Mouse (Mus musculus): Measurements from ENCODE around the gene Calm2. TPM values are rescaled to one million over a fixed set of nuclear protein-coding genes. Genes with fewer than 3 reads are reported as not detected.
A peak's percentile ranks its signal among the peaks of the same experiment; 100 is the strongest.

Calm2 gene
- total RNA-seq (2012; rRNA removed) (203 and 255 TPM in 2 replicates), total RNA-seq (2014; rRNA removed) (546 and 623 TPM in 2 replicates), polyA plus RNA-seq (2012; ENCODE audit: insufficient read length, low read depth) (604 and 634 TPM in 2 replicates)

DNA sequence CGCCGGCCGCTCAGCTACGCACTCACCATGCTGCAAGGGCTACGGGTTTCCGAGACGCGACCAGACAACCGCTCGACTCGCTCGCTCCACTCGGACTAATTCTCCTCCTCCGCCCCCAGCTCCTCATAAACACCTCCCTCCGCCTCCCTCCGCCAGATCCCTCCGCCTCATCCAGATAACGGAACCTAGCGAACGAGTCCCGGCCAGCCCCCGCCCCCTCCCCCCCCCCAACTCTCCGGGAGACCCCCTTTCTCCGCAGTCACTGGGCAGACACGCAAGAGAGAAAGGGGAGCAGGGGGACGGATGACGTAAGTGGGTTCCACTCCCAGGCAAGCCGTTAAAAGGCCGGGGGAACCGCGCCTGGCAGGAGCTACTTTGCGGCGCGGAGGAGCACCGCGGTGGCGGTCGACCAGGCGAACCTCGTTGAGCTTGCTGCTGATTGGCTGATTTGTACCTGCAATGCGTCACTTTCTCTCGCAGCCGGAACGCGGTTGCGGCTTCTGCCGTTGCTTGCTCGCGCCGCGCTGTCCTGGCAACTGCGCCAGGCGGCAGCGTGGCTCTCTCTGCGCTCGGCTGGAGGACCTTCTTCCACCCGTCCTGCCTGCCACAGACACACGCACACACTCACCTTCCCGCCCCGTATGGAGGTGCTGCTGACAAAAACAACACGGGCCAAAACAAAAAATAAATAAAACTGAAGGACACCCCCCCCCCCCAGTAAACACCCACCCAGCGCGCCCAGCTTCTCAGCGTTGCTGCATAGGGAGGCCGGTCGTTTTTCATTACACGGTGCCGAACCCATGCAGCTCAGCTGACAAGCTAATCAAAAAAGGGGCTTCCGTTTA is at the start of gene Calm2:
Calm2 (minus strand) TSS at position 169 of the 845 bp plus-strand sequence.
- dilution Hi-C loops (cut with MboI; ENCODE audit: extremely low pct_ligation_motif_present, extremely low pct_unique_long_range_greater_than_20kb, low sequenced_read_pairs) (no loop called here), in situ Hi-C loops (cut with MboI; ENCODE audit: low pct_ligation_motif_present, low pct_unique_long_range_greater_than_20kb, low sequenced_read_pairs) (no loop called here)
- H3K79me2 ChIP-seq (replicated peaks; ENCODE audit: control insufficient read depth, extremely low read depth, insufficient read depth, poor library complexity, severe bottlenecking): peaks cover 41% of the 10 kb centered on the region
- peak; percentile 94 for DNase-seq (ENCODE audit: extremely low read depth)
- peaks cover 3% of the 10 kb centered on the region for H3K9me3 ChIP-seq (replicated peaks; ENCODE audit: low read length)
- peak within 1 kb of the TSS; percentile 71 to 85 (median 85) for H3K4me3 ChIP-seq (replicated peaks in 1 of 3; ENCODE audit: low read depth in 2 of 3, low read length in 2 of 3, poor library complexity in 1 of 3)
- peak within 1 kb of the TSS; percentile 87 for H3K27ac ChIP-seq (ENCODE audit: insufficient read depth, low read depth)
- no peaks in the 10 kb centered on the region for H3K27me3 ChIP-seq (replicated peaks)
- TF ChIP-seq MEF2A (IDR thresholded peaks at IDR 0.05; ENCODE audit: borderline replicate concordance, low read depth, low read length) (peak; percentile 66), UBTF (IDR thresholded peaks at IDR 0.05; ENCODE audit: low read depth, low read length) (peak; percentile 28; the same call in 1 of the 2 replicates), RAD21 (IDR thresholded peaks at IDR 0.05; ENCODE audit: low read depth, low read length) (peak; percentile 27), POLR2AphosphoS2 (IDR thresholded peaks at IDR 0.05; ENCODE audit: low read depth, low read length) (peak; percentile 93; the same call in 1 of the 2 replicates), NRF1 (IDR thresholded peaks at IDR 0.05; ENCODE audit: low read depth, low read length) (0 out of 2 replicates have a peak, but pooled peaks have one; percentile 50), GABPA (IDR thresholded peaks at IDR 0.05; ENCODE audit: insufficient replicate concordance, low read depth, low read length) (no peak), RCOR1 (conservative IDR thresholded peaks at IDR 0.05; ENCODE audit: low read depth, low read length) (no peak), ELF1 (IDR thresholded peaks at IDR 0.05; ENCODE audit: low read depth, low read length) (peak; percentile 58; the same call in 1 of the 2 replicates), CHD2 (IDR thresholded peaks at IDR 0.05; ENCODE audit: low read length) (peak; percentile 83; the same call in 1 of the 2 replicates), CTCF (conservative IDR thresholded peaks at IDR 0.05 in 1 of 2, IDR thresholded peaks at IDR 0.05 in 1 of 2; ENCODE audit: low read depth in 2 of 2, low read length in 2 of 2) (peak in 1 of 2 experiments; percentile 32; a peak in 2 of 4 replicates), EP300 (IDR thresholded peaks at IDR 0.05; ENCODE audit: low read length) (no peak), CHD1 (IDR thresholded peaks at IDR 0.05; ENCODE audit: low read depth, low read length) (no peak), POLR2A (IDR thresholded peaks at IDR 0.05; ENCODE audit: low read depth, low read length) (peak; percentile 98), SMC3 (IDR thresholded peaks at IDR 0.05; ENCODE audit: low read depth, low read length) (peak; percentile 53), TCF12 (IDR thresholded peaks at IDR 0.05; ENCODE audit: low read depth, low read length) (peak; percentile 92), IRF4 (IDR thresholded peaks at IDR 0.05; ENCODE audit: low read depth, low read length) (peak; percentile 39; the same call in 1 of the 2 replicates), KAT2A (IDR thresholded peaks at IDR 0.05; ENCODE audit: insufficient replicate concordance, low read length) (peak; percentile 92), E2F4 (IDR thresholded peaks at IDR 0.05; ENCODE audit: insufficient replicate concordance, low read depth, low read length) (no peak), HCFC1 (IDR thresholded peaks at IDR 0.05; ENCODE audit: low read depth, low read length) (peak; percentile 12), NELFE (IDR thresholded peaks at IDR 0.05; ENCODE audit: low read depth, low read length) (peak; percentile 99), MXI1 (IDR thresholded peaks at IDR 0.05; ENCODE audit: low read depth, low read length) (peak; percentile 89), ETS1 (conservative IDR thresholded peaks at IDR 0.05; ENCODE audit: low read depth, low read length) (no peak), SIN3A (IDR thresholded peaks at IDR 0.05; ENCODE audit: low read length) (peak; percentile 10; the same call in 1 of the 2 replicates), ZNF384 (IDR thresholded peaks at IDR 0.05; ENCODE audit: low read depth, low read length) (no peak; the same call in 1 of the 2 replicates), USF1 (IDR thresholded peaks at IDR 0.05; ENCODE audit: low read depth, low read length) (no peak), MAX (IDR thresholded peaks at IDR 0.05; ENCODE audit: low read length) (peak; percentile 84), ZMIZ1 (IDR thresholded peaks at IDR 0.05; ENCODE audit: low read depth, low read length) (peak; percentile 98), MYC (IDR thresholded peaks at IDR 0.05; ENCODE audit: low read depth, low read length) (peak; percentile 82), TBP (conservative IDR thresholded peaks at IDR 0.05; ENCODE audit: low read depth, low read length) (peak; percentile 96)
- H3K4me2 ChIP-seq (ENCODE audit: insufficient read depth, low read depth, poor library complexity, severe bottlenecking): peak within 1 kb of the TSS; percentile 95
- peaks cover 3 to 31% of the 10 kb centered on the region in 2 experiments; a peak in 3 of 4 replicates for H3K4me1 ChIP-seq (ENCODE audit: control insufficient read depth in 1 of 2, insufficient read depth in 2 of 2)
- peak within 1 kb of the TSS; percentile 99 for H3K9ac ChIP-seq (ENCODE audit: insufficient read depth, low read depth)
- H3K36me3 ChIP-seq (replicated peaks in 1 of 2; ENCODE audit: control insufficient read depth in 1 of 2, insufficient read depth in 1 of 2, low read length in 1 of 2): peaks cover 2 to 13% of the 10 kb centered on the region in 2 experiments
